Mouse (Mus musculus): ENCODE data around the gene Gas2.

- no peak for TF ChIP-seq CTCF (IDR thresholded peaks at IDR 0.05; ENCODE audit: low read depth, low read length)
- no peak for TF ChIP-seq TAL1 (conservative IDR thresholded peaks at IDR 0.05; ENCODE audit: low read depth, low read length)
Measured at GRCm38 (mm10) chr7:51862842-51863241, 1.0 kb downstream of the Gas2 start.
